In the genomic region with DNA sequence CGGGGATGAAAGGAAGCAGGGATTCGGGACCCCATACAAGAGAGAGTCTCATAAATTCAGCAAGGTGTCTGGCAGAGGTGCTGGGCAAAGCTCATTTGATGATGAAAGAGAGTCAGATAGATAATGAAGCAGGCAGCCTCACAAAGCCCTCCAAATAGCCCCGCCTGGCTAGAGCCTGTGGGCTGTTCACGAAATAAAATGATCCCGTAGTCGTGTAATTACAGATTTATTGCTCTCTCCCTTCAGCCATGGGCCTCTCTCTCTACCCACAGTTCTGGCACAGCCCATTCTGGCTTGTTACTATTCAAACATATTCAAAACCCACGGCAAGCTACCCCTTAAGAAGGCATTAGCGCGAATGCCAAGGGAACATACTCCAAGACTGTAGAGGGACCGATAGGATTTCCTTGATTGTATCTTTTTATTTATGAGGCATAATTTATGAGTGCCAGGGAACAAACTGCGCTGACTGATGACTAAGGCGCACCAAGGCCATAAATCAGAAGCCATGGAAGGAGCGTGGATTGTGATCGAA, we compare ENCODE assay signal across 22 mouse cellular contexts.
DNase-seq lines count a peak whose midpoint lies in the region; ATAC-seq and TF ChIP-seq lines count a peak whose summit lies in the region.
"Had no signal": no experiment of that assay in that cellular context is flagged by ENCODE, and none has a peak within 500 bp of the region (broad histone marks: within the 10 kb centered on the region; RNA-seq: fewer than 3 reads in every experiment).

No protein-coding gene starts in this region.

- no peak for TF ChIP-seq POLR2A in heart, adult 2 months (IDR thresholded peaks at IDR 0.05; ENCODE audit: insufficient read depth, low read depth, low read length)

- H3K9ac ChIP-seq in midbrain, embryonic 15.5 days = no peak overlapping the region
- no peak overlapping the region for H3K9ac ChIP-seq in midbrain, embryonic 11.5 days (ENCODE audit: low read length)
- H3K9ac ChIP-seq in neural tube, embryonic 14.5 days (replicated peaks; ENCODE audit: low read depth, low read length) = no peak overlapping the region
- no peak overlapping the region for H3K9ac ChIP-seq in heart, adult 2 months (ENCODE audit: low read depth, low read length)
- H3K9ac ChIP-seq: hindbrain, embryonic 15.5 days; limb, embryonic 13.5 days; liver, embryonic 13.5 days; midbrain, embryonic 13.5 days had no signal

- no peaks in the 10 kb centered on the region for H3K36me3 ChIP-seq in midbrain, embryonic 15.5 days (replicated peaks)
- no peaks in the 10 kb centered on the region for H3K36me3 ChIP-seq in midbrain, embryonic 11.5 days (ENCODE audit: control insufficient read depth, insufficient read depth, low read length)
- no peaks in the 10 kb centered on the region for H3K36me3 ChIP-seq in neural tube, embryonic 14.5 days (ENCODE audit: control insufficient read depth, insufficient read depth, low read length)
- no peaks in the 10 kb centered on the region for H3K36me3 ChIP-seq in heart, adult 2 months (ENCODE audit: control insufficient read depth, insufficient read depth, low read length)
- H3K36me3 ChIP-seq: hindbrain, embryonic 15.5 days; limb, embryonic 13.5 days; liver, embryonic 13.5 days; midbrain, embryonic 13.5 days had no signal

- intact Hi-C loops in heart, adult 2 months (cut with DNase I) = no loop called here

- no peak overlapping the region for H3K4me3 ChIP-seq in midbrain, embryonic 15.5 days
- H3K4me3 ChIP-seq in midbrain, embryonic 11.5 days (ENCODE audit: low read depth, low read length) = no peak overlapping the region
- H3K4me3 ChIP-seq in neural tube, embryonic 14.5 days (ENCODE audit: low read depth, low read length) = no peak overlapping the region
- no peak overlapping the region for H3K4me3 ChIP-seq in heart, adult 2 months
- H3K4me3 ChIP-seq: hindbrain, embryonic 15.5 days; limb, embryonic 13.5 days; liver, embryonic 13.5 days; midbrain, embryonic 13.5 days; myocyte had no signal

- no peaks in the 10 kb centered on the region for H3K79me2 ChIP-seq in heart, adult 2 months (replicated peaks; ENCODE audit: control insufficient read depth, insufficient read depth, low read length)

- H3K27ac ChIP-seq in midbrain, embryonic 15.5 days = no peak overlapping the region
- H3K27ac ChIP-seq in midbrain, embryonic 11.5 days (ENCODE audit: low read depth, low read length) = no peak overlapping the region
- no peak overlapping the region for H3K27ac ChIP-seq in neural tube, embryonic 14.5 days (ENCODE audit: low read depth, low read length)
- H3K27ac ChIP-seq in heart, adult 2 months = no peak overlapping the region
- H3K27ac ChIP-seq: hindbrain, embryonic 15.5 days; limb, embryonic 13.5 days; liver, embryonic 13.5 days; midbrain, embryonic 13.5 days had no signal

- WGBS in midbrain, embryonic 15.5 days = 67% methylated on average over 14 of the region's 14 CpGs
- 94% methylated on average over 14 of the region's 14 CpGs for WGBS in midbrain, embryonic 11.5 days
- WGBS in neural tube, embryonic 14.5 days = 11% methylated on average over 14 of the region's 14 CpGs
- 92% methylated on average over 14 of the region's 14 CpGs for WGBS in heart, adult 2 months

- no peaks in the 10 kb centered on the region for H3K4me1 ChIP-seq in midbrain, embryonic 15.5 days
- no peaks in the 10 kb centered on the region for H3K4me1 ChIP-seq in midbrain, embryonic 11.5 days (ENCODE audit: control insufficient read depth, insufficient read depth, low read length)
- peaks cover 4% of the 10 kb centered on the region; the same call in 1 of the 2 replicates for H3K4me1 ChIP-seq in neural tube, embryonic 14.5 days (ENCODE audit: control insufficient read depth, insufficient read depth, low read length)
- H3K4me1 ChIP-seq in heart, adult 2 months (ENCODE audit: control insufficient read depth, insufficient read depth, low read length) = no peaks in the 10 kb centered on the region
- H3K4me1 ChIP-seq: hindbrain, embryonic 15.5 days; liver, embryonic 13.5 days; midbrain, embryonic 13.5 days had no signal

- no peak overlapping the region for H3K4me2 ChIP-seq in midbrain, embryonic 15.5 days
- no peak overlapping the region for H3K4me2 ChIP-seq in midbrain, embryonic 11.5 days
- peak overlapping the region; percentile 23; the same call in 1 of the 2 replicates for H3K4me2 ChIP-seq in neural tube, embryonic 14.5 days (ENCODE audit: low read depth, low read length)
- H3K4me2 ChIP-seq: hindbrain, embryonic 15.5 days; limb, embryonic 13.5 days; liver, embryonic 13.5 days; midbrain, embryonic 13.5 days had no signal

- no peak for TF ChIP-seq CTCF in heart, adult 2 months (IDR thresholded peaks at IDR 0.05)

- no peaks in the 10 kb centered on the region for H3K27me3 ChIP-seq in midbrain, embryonic 15.5 days (replicated peaks)
- H3K27me3 ChIP-seq in midbrain, embryonic 11.5 days (ENCODE audit: control insufficient read depth, insufficient read depth, low read length) = no peaks in the 10 kb centered on the region
- H3K27me3 ChIP-seq in neural tube, embryonic 14.5 days (ENCODE audit: control insufficient read depth, insufficient read depth, low read length) = no peaks in the 10 kb centered on the region
- no peaks in the 10 kb centered on the region for H3K27me3 ChIP-seq in heart, adult 2 months (ENCODE audit: control insufficient read depth, insufficient read depth, low read length)
- H3K27me3 ChIP-seq: hindbrain, embryonic 15.5 days; limb, embryonic 13.5 days; liver, embryonic 13.5 days; midbrain, embryonic 13.5 days had no signal

- 0 out of 2 replicates have a peak, but pooled peaks have one; percentile 39 for ATAC-seq in midbrain, embryonic 15.5 days (replicated peaks)
- no peak for ATAC-seq in midbrain, embryonic 11.5 days (ENCODE audit: low FRiP score)
- ATAC-seq in neural tube, embryonic 14.5 days (ENCODE audit: low read depth) = peak; percentile 66; the same call in 1 of the 2 replicates
- ATAC-seq: CD4-positive, CD25-positive, alpha-beta regulatory T cell, adult 4 months; midbrain, embryonic 13.5 days had no signal

- no peak for TF ChIP-seq EP300 in heart, adult 2 months (IDR thresholded peaks at IDR 0.05; ENCODE audit: insufficient read depth, low read depth, low read length)

- H3K9me3 ChIP-seq in midbrain, embryonic 15.5 days = no peaks in the 10 kb centered on the region
- no peaks in the 10 kb centered on the region for H3K9me3 ChIP-seq in midbrain, embryonic 11.5 days (ENCODE audit: control insufficient read depth, low read length)
- H3K9me3 ChIP-seq in neural tube, embryonic 14.5 days (ENCODE audit: control insufficient read depth, low read length) = no peaks in the 10 kb centered on the region
- H3K9me3 ChIP-seq: hindbrain, embryonic 15.5 days; limb, embryonic 13.5 days; midbrain, embryonic 13.5 days had no signal

- peak; percentile 8 to 9 for DNase-seq in adrenal gland, postnatal 36 days
- no peak for DNase-seq in adrenal gland, adult 18-20 months (ENCODE audit: low spot score in 2 of 2)
- no peak for DNase-seq in midbrain, embryonic 11.5 days (ENCODE audit: low spot score, missing footprints)
- peak; percentile 92 for DNase-seq in fat pad, adult 2 months (ENCODE audit: extremely low read depth, low read depth, low spot score)
- no peak for DNase-seq in heart, adult 2 months
- DNase-seq: cerebellum, adult 8-10 months; gastrocnemius, postnatal 36 days; kidney, adult 9 months; kidney, postnatal 36 days; liver, embryonic 13.5 days; lung, adult 2 months; lung, postnatal 14 days; retina, postnatal 1 day; right cerebral cortex, postnatal 25 days; spleen, adult 18-20 months had no signal

Comparison
In these comparisons a context has a peak if more than half of its experiments do, and no peak if none do; other contexts are left out.
1. DNase-seq: peak in adrenal gland, postnatal 36 days (2 of 2) and fat pad, adult 2 months (single experiment); none in adrenal gland, adult 18-20 months (0 of 2), midbrain, embryonic 11.5 days (single experiment) and heart, adult 2 months (0 of 2).